Mouse (Mus musculus): ENCODE results near the gene Adam26b. TPM values are rescaled to one million over a fixed set of nuclear protein-coding genes. Genes with fewer than 3 reads are reported as not detected.

The Adam26b gene
- polyA plus RNA-seq (2017; shearing (Covaris generic)) = not detected

GRCm38 (mm10) chr8:43528006-43528405, at the start of gene Adam26b:
Gene Adam26b, minus strand, starts transcription at chr8:43528106.

GRCm38 (mm10) chr8:43576607-43577006, 48.7 kb upstream of the Adam26b start, which contains the start of gene Adam26a:
Gene Adam26a, minus strand, starts transcription at chr8:43576707.

Other genes starting within 250 kb of the Adam26b start
- not detected for gene Zfp42, start 221.1 kb downstream of the Adam26b start, polyA plus RNA-seq (2017; shearing (Covaris generic))
- gene Adam26a, start 48.6 kb upstream of the Adam26b start, polyA plus RNA-seq (2017; shearing (Covaris generic)) = not detected
- not detected for gene Gm5346, start 99.2 kb upstream of the Adam26b start, polyA plus RNA-seq (2017; shearing (Covaris generic))
- gene Adam34, start 181.9 kb upstream of the Adam26b start, polyA plus RNA-seq (2017; shearing (Covaris generic)) = 0.24 TPM